Mouse (Mus musculus) urinary bladder, postnatal 14 days (tissue): ENCODE measurements around the gene Olfr771.
"Not testable (repeated sequence)": the region's sequence is repeated elsewhere in the genome, so short reads cannot be mapped to it uniquely, and the experiment has no call there.

Experiments used
- DNase-seq: peaks from one replicate; pipeline ENCODE4 v3.0.0; 2021; ENCODE audit warnings: low spot score

The Olfr771 gene

GRCm38 (mm10) chr10:129164651-129165050, at the start of gene Olfr771:
TSS of gene Olfr771 (minus strand) at chr10:129164751.
- no peak for DNase-seq

- DNase-seq: not testable (repeated sequence)
These were observed 22.8 kb upstream of the Olfr771 start, which contains the start of gene Olfr773 for GRCm38 (mm10) chr10:129187319-129187718. TSS of gene Olfr773 (minus strand) at chr10:129187419.

- DNase-seq: not testable (repeated sequence)
These were observed 13.3 kb upstream of the Olfr771 start, which contains the start of gene Olfr772 for GRCm38 (mm10) chr10:129177821-129178220. TSS of gene Olfr772 (minus strand) at chr10:129177921.

GRCm38 (mm10) chr10:129138898-129139297, 25.7 kb downstream of the Olfr771 start, which contains the start of gene Olfr770:
TSS of gene Olfr770 (minus strand) at chr10:129138998.
- no peak for DNase-seq

- no peak for DNase-seq
These were observed 46.8 kb downstream of the Olfr771 start, which contains the start of gene Olfr769 for GRCm38 (mm10) chr10:129117761-129118160. TSS of gene Olfr769 (minus strand) at chr10:129117861.

GRCm38 (mm10) chr10:129115146-129115545, 49.4 kb downstream of the Olfr771 start:
- no peak for DNase-seq
